Mouse (Mus musculus) ovary, adult 18-20 months (tissue): Measurements from ENCODE around the gene Bcas1.

ENCODE experiments used
- DNase-seq: peaks from one replicate; pipeline ENCODE4 v3.0.0; 2022; ENCODE audit warnings: low spot score, mixed read lengths

Gene Bcas1

GRCm38 (mm10) chr2:170310310-170310987 is 117.2 kb downstream of the Bcas1 start:
- DNase-seq: no peak

- DNase-seq: no peak
Observed at GRCm38 (mm10) chr2:170308966-170309365, 118.7 kb downstream of the Bcas1 start.

GRCm38 (mm10) chr2:170308033-170308820 is 119.4 kb downstream of the Bcas1 start:
- DNase-seq: no peak

GRCm38 (mm10) chr2:170307589-170308021 is 120.0 kb downstream of the Bcas1 start:
- no peak for DNase-seq

- DNase-seq: no peak
Observed at GRCm38 (mm10) chr2:170306637-170307320, 120.9 kb downstream of the Bcas1 start.

- no peak for DNase-seq
Observed at GRCm38 (mm10) chr2:170304766-170305165, 122.9 kb downstream of the Bcas1 start.

- no peak for DNase-seq
Observed at GRCm38 (mm10) chr2:170303595-170303994, 124.0 kb downstream of the Bcas1 start.

- DNase-seq: no peak
Observed at GRCm38 (mm10) chr2:170302825-170303224, 124.8 kb downstream of the Bcas1 start.
